Mouse (Mus musculus): ENCODE results near the gene Aire. TPM values are rescaled to one million over a fixed set of nuclear protein-coding genes. Genes with fewer than 3 reads are reported as not detected.
A peak's percentile ranks its signal among the peaks of the same experiment; 100 is the strongest.

The Aire gene
- polyA plus RNA-seq (2015; fragmentation: Nextera tagmentation; extraction: Ambion mirVana): 1.3 and 3.0 TPM in 2 replicates

- H3K27me3 ChIP-seq (ENCODE audit: control insufficient read depth, insufficient read depth, low read length): 0 out of 2 replicates have a peak, but pooled peaks cover 4% of the 10 kb centered on the region
- H3K36me3 ChIP-seq (ENCODE audit: control insufficient read depth, insufficient read depth): no peaks in the 10 kb centered on the region
- no peak within 1 kb of the TSS for H3K27ac ChIP-seq (ENCODE audit: low read length)
- no peak within 1 kb of the TSS; the same call in 1 of the 2 replicates for H3K9ac ChIP-seq (ENCODE audit: low read length)
- peak within 1 kb of the TSS; percentile 17 for H3K4me3 ChIP-seq (ENCODE audit: low read length)
- peak; percentile 46; the same call in 1 of the 2 replicates for ATAC-seq (replicated peaks; ENCODE audit: extremely low read depth, insufficient read depth, low FRiP score)
- no peaks in the 10 kb centered on the region for H3K9me3 ChIP-seq (replicated peaks; ENCODE audit: control insufficient read depth, low read length)
- 0 out of 2 replicates have a peak, but pooled peaks cover 2% of the 10 kb centered on the region for H3K4me1 ChIP-seq (ENCODE audit: control insufficient read depth, insufficient read depth, low read length)
- WGBS: 3% methylated on average over 27 of the region's 27 CpGs
- peak within 1 kb of the TSS; percentile 54 for H3K4me2 ChIP-seq (ENCODE audit: low read depth, low read length)
Measured at GRCm38 (mm10) chr10:78043406-78043836, at the start of gene Aire. TSS of gene Aire (minus strand) at chr10:78043610.

DNA sequence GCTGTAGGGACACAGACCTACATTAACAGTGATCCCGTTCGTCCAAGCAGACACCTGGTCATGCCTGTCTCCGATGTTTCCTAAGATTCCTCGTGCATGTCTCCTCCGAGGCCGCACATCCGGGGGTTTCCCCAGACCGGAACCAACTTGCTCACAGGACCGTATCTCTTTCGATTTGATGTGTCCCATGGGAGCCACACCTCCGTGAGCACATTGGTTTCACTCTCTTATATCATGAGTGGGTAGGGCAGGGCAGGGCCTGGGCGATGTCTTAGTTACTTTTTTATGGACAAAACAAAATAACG is 49.3 kb upstream of the Aire start:
- no peak overlapping the region for H3K27ac ChIP-seq (ENCODE audit: low read length)

DNA sequence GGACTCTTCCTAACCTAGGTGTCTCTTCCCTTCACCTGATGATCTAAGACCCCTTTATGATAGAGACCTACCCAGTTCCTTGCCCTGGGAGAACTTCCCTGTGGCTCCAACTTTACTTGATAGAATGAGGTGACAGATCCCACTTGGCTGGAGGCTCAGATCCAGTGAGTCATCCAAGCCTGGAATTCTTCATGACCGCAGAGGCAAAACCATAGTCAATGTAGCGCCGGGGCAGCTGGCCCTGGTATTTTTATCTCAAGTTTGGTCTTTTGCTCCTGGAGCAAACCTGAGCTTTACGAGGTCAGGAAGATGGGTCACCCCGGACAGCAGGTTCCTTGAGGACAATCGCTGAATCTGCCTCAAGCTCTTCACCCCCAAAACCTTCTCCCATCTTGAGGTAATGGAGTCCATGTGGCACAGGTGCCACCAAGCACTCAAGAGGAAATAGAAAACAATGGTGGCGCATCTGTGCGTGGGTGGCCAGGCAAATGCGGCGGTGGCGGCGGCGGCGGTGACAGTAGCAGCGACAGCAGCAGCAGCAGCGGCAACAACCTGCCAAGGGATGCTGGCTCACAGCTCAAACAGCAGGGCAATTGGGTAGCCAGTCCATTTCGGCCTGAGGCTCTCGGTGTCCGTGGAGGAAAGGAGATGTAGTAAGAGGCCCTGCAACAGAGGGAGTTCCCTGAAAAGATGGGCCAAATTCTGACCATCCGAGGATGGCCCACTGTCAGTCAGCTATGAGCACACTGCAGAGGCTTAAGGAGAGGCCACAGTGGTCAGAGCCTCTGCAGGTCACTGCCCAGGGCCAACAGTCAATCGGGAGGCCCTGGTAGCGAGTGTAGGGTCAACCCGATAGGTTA is 48.7 kb upstream of the Aire start:
- no peak for ATAC-seq (replicated peaks; ENCODE audit: extremely low read depth, insufficient read depth, low FRiP score)
- H3K4me2 ChIP-seq (ENCODE audit: low read depth, low read length): no peak overlapping the region
- peaks cover 2% of the 10 kb centered on the region; the same call in 1 of the 2 replicates for H3K27me3 ChIP-seq (ENCODE audit: control insufficient read depth, insufficient read depth, low read length)
- no peak overlapping the region for H3K27ac ChIP-seq (ENCODE audit: low read length)
- H3K9me3 ChIP-seq (replicated peaks; ENCODE audit: control insufficient read depth, low read length): 0 out of 2 replicates have a peak, but pooled peaks cover 2% of the 10 kb centered on the region
- H3K4me3 ChIP-seq (ENCODE audit: low read length): no peak overlapping the region
- H3K4me1 ChIP-seq (ENCODE audit: control insufficient read depth, insufficient read depth, low read length): no peaks in the 10 kb centered on the region
- no peak overlapping the region for H3K9ac ChIP-seq (ENCODE audit: low read length)
- H3K36me3 ChIP-seq (ENCODE audit: control insufficient read depth, insufficient read depth): no peaks in the 10 kb centered on the region
- 76% methylated on average over 23 of the region's 23 CpGs for WGBS

More for the DNA sequence above, 49.3 kb upstream of the Aire start:
- H3K4me1 ChIP-seq (ENCODE audit: control insufficient read depth, insufficient read depth, low read length): no peaks in the 10 kb centered on the region
- H3K9ac ChIP-seq (ENCODE audit: low read length): no peak overlapping the region
- ATAC-seq (replicated peaks; ENCODE audit: extremely low read depth, insufficient read depth, low FRiP score): no peak
- no peak overlapping the region for H3K4me3 ChIP-seq (ENCODE audit: low read length)
- no peak overlapping the region for H3K4me2 ChIP-seq (ENCODE audit: low read depth, low read length)
- 89% methylated on average over 13 of the region's 13 CpGs for WGBS
- 0 out of 2 replicates have a peak, but pooled peaks cover 2% of the 10 kb centered on the region for H3K9me3 ChIP-seq (replicated peaks; ENCODE audit: control insufficient read depth, low read length)
- no peaks in the 10 kb centered on the region for H3K36me3 ChIP-seq (ENCODE audit: control insufficient read depth, insufficient read depth)
- H3K27me3 ChIP-seq (ENCODE audit: control insufficient read depth, insufficient read depth, low read length): peaks cover 2% of the 10 kb centered on the region; the same call in 1 of the 2 replicates

GRCm38 (mm10) chr10:78090706-78091491 is 47.5 kb upstream of the Aire start:
- Histone ChIP-seq H3K9me3 (replicated peaks; ENCODE audit: control insufficient read depth, low read length) (0 out of 2 replicates have a peak, but pooled peaks cover 2% of the 10 kb centered on the region), H3K9ac (ENCODE audit: low read length) (no peak overlapping the region), H3K27me3 (ENCODE audit: control insufficient read depth, insufficient read depth, low read length) (peaks cover 2% of the 10 kb centered on the region; the same call in 1 of the 2 replicates), H3K36me3 (ENCODE audit: control insufficient read depth, insufficient read depth) (no peaks in the 10 kb centered on the region), H3K4me1 (ENCODE audit: control insufficient read depth, insufficient read depth, low read length) (no peaks in the 10 kb centered on the region), H3K27ac (ENCODE audit: low read length) (no peak overlapping the region), H3K4me2 (ENCODE audit: low read depth, low read length) (no peak overlapping the region), H3K4me3 (ENCODE audit: low read length) (no peak overlapping the region)
- WGBS: 72% methylated on average over 4 of the region's 4 CpGs
- ATAC-seq (replicated peaks; ENCODE audit: extremely low read depth, insufficient read depth, low FRiP score): no peak

GRCm38 (mm10) chr10:78090246-78090645 is 46.8 kb upstream of the Aire start:
- Histone ChIP-seq H3K4me3 (ENCODE audit: low read length) (no peak overlapping the region), H3K9me3 (replicated peaks; ENCODE audit: control insufficient read depth, low read length) (no peaks in the 10 kb centered on the region), H3K27me3 (ENCODE audit: control insufficient read depth, insufficient read depth, low read length) (peaks cover 2% of the 10 kb centered on the region; the same call in 1 of the 2 replicates), H3K27ac (ENCODE audit: low read length) (no peak overlapping the region), H3K4me2 (ENCODE audit: low read depth, low read length) (no peak overlapping the region), H3K4me1 (ENCODE audit: control insufficient read depth, insufficient read depth, low read length) (no peaks in the 10 kb centered on the region), H3K36me3 (ENCODE audit: control insufficient read depth, insufficient read depth) (no peaks in the 10 kb centered on the region), H3K9ac (ENCODE audit: low read length) (no peak overlapping the region)
- WGBS: 21% methylated on average over 6 of the region's 6 CpGs
- ATAC-seq (replicated peaks; ENCODE audit: extremely low read depth, insufficient read depth, low FRiP score): peak; percentile 59

GRCm38 (mm10) chr10:78087101-78087511 is 43.7 kb upstream of the Aire start:
- no peak for ATAC-seq (replicated peaks; ENCODE audit: extremely low read depth, insufficient read depth, low FRiP score)
- H3K4me2 ChIP-seq (ENCODE audit: low read depth, low read length): no peak overlapping the region
- 66% methylated on average over 6 of the region's 6 CpGs for WGBS

GRCm38 (mm10) chr10:78086444-78087061 is 43.1 kb upstream of the Aire start:
- ATAC-seq (replicated peaks; ENCODE audit: extremely low read depth, insufficient read depth, low FRiP score): no peak
- H3K27me3 ChIP-seq (ENCODE audit: control insufficient read depth, insufficient read depth, low read length): peaks cover 2% of the 10 kb centered on the region; the same call in 1 of the 2 replicates
- no peaks in the 10 kb centered on the region for H3K4me1 ChIP-seq (ENCODE audit: control insufficient read depth, insufficient read depth, low read length)
- no peaks in the 10 kb centered on the region for H3K9me3 ChIP-seq (replicated peaks; ENCODE audit: control insufficient read depth, low read length)
- no peak overlapping the region; the same call in 1 of the 2 replicates for H3K27ac ChIP-seq (ENCODE audit: low read length)
- H3K4me2 ChIP-seq (ENCODE audit: low read depth, low read length): no peak overlapping the region
- H3K9ac ChIP-seq (ENCODE audit: low read length): no peak overlapping the region
- no peaks in the 10 kb centered on the region for H3K36me3 ChIP-seq (ENCODE audit: control insufficient read depth, insufficient read depth)
- H3K4me3 ChIP-seq (ENCODE audit: low read length): no peak overlapping the region
- WGBS: 64% methylated on average over 10 of the region's 10 CpGs

More at GRCm38 (mm10) chr10:78087101-78087511, 43.7 kb upstream of the Aire start:
- Histone ChIP-seq H3K4me1 (ENCODE audit: control insufficient read depth, insufficient read depth, low read length) (no peaks in the 10 kb centered on the region), H3K36me3 (ENCODE audit: control insufficient read depth, insufficient read depth) (no peaks in the 10 kb centered on the region), H3K9me3 (replicated peaks; ENCODE audit: control insufficient read depth, low read length) (no peaks in the 10 kb centered on the region), H3K27me3 (ENCODE audit: control insufficient read depth, insufficient read depth, low read length) (peaks cover 2% of the 10 kb centered on the region; the same call in 1 of the 2 replicates), H3K27ac (ENCODE audit: low read length) (no peak overlapping the region), H3K9ac (ENCODE audit: low read length) (no peak overlapping the region), H3K4me3 (ENCODE audit: low read length) (no peak overlapping the region)

DNA sequence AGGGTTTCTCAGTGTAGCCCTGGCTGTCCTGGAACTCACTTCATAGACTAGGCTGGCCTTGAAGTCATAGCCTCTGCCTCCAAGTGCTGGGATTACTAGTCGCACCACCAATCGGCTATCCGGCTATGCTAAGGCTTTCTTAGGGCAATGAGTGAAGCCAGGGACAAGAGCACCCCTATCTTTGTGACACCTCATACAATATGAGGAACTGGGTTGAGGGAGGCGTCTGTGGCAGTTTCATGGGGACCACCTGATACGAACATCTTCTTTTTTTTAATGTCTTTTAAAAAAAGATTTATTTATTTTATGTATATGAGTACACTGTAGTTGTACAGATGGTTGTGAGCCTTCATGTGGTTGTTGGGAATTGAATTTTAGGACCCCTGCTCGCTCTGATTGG is 42.3 kb upstream of the Aire start:
- Histone ChIP-seq H3K4me2 (ENCODE audit: low read depth, low read length) (no peak overlapping the region), H3K9ac (ENCODE audit: low read length) (no peak overlapping the region), H3K27me3 (ENCODE audit: control insufficient read depth, insufficient read depth, low read length) (no peaks in the 10 kb centered on the region), H3K4me1 (ENCODE audit: control insufficient read depth, insufficient read depth, low read length) (no peaks in the 10 kb centered on the region), H3K36me3 (ENCODE audit: control insufficient read depth, insufficient read depth) (no peaks in the 10 kb centered on the region), H3K27ac (ENCODE audit: low read length) (no peak overlapping the region), H3K9me3 (replicated peaks; ENCODE audit: control insufficient read depth, low read length) (no peaks in the 10 kb centered on the region), H3K4me3 (ENCODE audit: low read length) (no peak overlapping the region)
- no peak for ATAC-seq (replicated peaks; ENCODE audit: extremely low read depth, insufficient read depth, low FRiP score)
- WGBS: 89% methylated on average over 6 of the region's 6 CpGs
